Mouse (Mus musculus): ENCODE measurements around the gene Mtfr1l.

DNA sequence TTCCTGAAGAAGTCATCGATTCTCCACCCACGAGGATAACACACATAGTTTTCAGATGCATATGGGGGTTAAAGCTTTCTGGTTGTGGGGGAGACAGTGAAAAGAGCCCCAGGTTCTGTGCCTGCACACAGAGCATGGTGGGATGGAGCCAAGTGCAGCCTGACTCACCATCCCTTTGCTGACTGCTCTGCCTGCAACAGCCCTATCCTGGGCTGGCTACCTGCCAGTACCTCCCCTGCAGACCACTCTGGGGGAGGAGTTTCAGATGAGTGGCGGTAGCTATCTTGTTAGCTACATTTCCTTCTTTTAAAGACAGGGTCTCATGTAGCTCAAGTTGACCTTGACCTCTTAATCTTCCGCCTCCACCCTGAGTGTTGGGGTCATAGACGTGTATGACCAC lies 43.2 kb upstream of the Mtfr1l start:
- TF ChIP-seq POLR2A (IDR thresholded peaks at IDR 0.05; ENCODE audit: low read depth, low read length) (no peak), CTCF (IDR thresholded peaks at IDR 0.05; ENCODE audit: extremely low read depth, insufficient read depth, insufficient read length, insufficient replicate concordance) (no peak)
